Mouse (Mus musculus): Measurements from ENCODE around the gene 4931429L15Rik.
A peak's percentile ranks its signal among the peaks of the same experiment; 100 is the strongest.
"Not testable (repeated sequence)": the region's sequence is repeated elsewhere in the genome, so short reads cannot be mapped to it uniquely, and the experiment has no call there.

Gene 4931429L15Rik

GRCm38 (mm10) chr9:46319886-46320285 lies at the start of gene 4931429L15Rik:
Gene 4931429L15Rik, minus strand, starts transcription at chr9:46319986.
- DNase-seq: not testable (repeated sequence)

DNA sequence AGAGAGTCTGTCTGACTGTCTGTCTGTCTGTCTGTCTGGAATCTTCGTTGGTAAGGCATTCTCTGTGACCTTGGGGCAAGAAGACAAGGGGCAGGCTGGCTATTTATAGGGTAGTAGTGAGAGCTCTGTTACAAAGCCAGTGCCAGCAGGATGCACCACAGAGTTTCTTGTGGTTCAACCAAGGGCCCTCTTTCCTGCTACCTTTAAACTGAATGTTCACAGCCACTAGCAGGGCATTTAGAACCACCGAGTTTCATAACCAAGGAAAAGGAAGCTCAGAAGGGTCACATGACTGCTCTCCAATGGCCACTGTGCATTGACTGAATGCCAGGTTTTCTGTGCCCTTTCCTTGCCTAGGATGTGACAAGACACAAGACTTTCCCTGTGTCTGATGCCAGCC lies 42.7 kb upstream of the 4931429L15Rik start:
- no peak for DNase-seq

- DNase-seq: no peak
Measured at GRCm38 (mm10) chr9:46361461-46362111, 41.8 kb upstream of the 4931429L15Rik start.

DNA sequence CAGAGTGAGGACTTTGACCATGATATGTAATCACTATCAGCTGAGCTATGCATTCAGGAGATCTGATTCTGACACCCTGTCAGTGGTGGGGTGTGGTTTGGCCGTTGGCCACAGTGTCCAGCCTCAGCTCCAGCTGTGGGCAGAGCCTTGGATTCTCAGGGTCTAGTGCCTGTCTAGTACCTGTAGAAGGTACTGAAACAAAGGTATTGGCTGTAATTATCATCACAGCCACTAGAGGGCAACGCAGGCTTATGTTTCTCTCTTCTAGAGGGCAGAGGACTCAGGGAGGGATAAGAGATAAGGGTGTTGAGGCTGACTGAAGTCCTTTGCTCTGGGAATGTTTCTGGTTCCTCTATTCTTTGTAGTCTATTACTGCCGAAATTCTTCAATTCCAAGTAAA lies 34.2 kb upstream of the 4931429L15Rik start:
- DNase-seq: peak; percentile 37 to 46

- no peak for DNase-seq
Measured at GRCm38 (mm10) chr9:46353330-46353724, 33.5 kb upstream of the 4931429L15Rik start.

- no peak for DNase-seq
Measured at GRCm38 (mm10) chr9:46352651-46353329, 33.0 kb upstream of the 4931429L15Rik start.

GRCm38 (mm10) chr9:46350451-46350981 lies 30.7 kb upstream of the 4931429L15Rik start:
- no peak for DNase-seq

- no peak for DNase-seq
Measured at GRCm38 (mm10) chr9:46345887-46346665, 26.3 kb upstream of the 4931429L15Rik start.

GRCm38 (mm10) chr9:46339051-46339652 lies 19.4 kb upstream of the 4931429L15Rik start:
- DNase-seq: no peak

- DNase-seq: no peak
Measured at GRCm38 (mm10) chr9:46338384-46338783, 18.6 kb upstream of the 4931429L15Rik start.

- no peak for DNase-seq
Measured at GRCm38 (mm10) chr9:46337852-46338291, 18.1 kb upstream of the 4931429L15Rik start.

GRCm38 (mm10) chr9:46337331-46337730 lies 17.5 kb upstream of the 4931429L15Rik start:
- DNase-seq: no peak

GRCm38 (mm10) chr9:46336294-46336693 lies 16.5 kb upstream of the 4931429L15Rik start:
- not testable (repeated sequence) for DNase-seq

- no peak for DNase-seq
Measured at GRCm38 (mm10) chr9:46335461-46335995, 15.7 kb upstream of the 4931429L15Rik start.

GRCm38 (mm10) chr9:46334471-46335025 lies 14.8 kb upstream of the 4931429L15Rik start:
- DNase-seq: no peak

DNA sequence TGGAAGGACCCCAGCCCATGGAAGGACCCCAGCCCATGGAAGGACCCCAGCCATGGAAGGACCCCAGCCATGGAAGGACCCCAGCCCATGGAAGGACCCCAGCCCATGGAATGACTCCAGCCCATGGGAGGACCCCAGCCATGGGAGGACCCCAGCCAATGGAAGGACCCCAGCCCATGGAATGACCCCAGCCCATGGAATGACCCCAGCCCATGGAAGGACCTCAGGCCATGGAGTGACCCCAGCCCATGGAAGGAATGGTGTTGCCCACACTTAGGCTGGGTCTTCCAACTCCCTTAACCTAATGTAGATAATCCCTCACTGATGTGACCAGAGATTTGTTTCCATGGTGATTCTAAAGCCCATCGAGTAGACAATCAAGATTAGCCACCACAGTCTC lies 11.5 kb upstream of the 4931429L15Rik start:
- DNase-seq: no peak

DNA sequence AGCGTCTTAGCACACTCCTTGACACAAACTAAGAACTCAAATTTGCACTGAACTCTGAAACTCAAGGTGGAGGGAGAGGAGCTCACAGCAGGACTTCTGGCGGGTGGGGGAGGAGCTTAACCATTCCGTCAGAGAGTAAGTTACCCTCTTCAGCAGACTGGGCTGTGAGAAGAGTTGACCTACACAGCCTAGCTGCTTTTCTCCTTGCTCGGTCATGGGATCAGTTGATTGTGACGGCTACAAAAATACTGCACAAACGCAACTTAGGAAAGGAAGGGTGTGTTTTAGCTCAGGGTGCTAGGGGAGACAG lies 10.8 kb upstream of the 4931429L15Rik start:
- no peak for DNase-seq

- DNase-seq: no peak
Measured at GRCm38 (mm10) chr9:46329801-46330585, 10.2 kb upstream of the 4931429L15Rik start.

GRCm38 (mm10) chr9:46329250-46329648 lies 9.5 kb upstream of the 4931429L15Rik start:
- DNase-seq: no peak

- DNase-seq: no peak
Measured at GRCm38 (mm10) chr9:46328572-46329249, 8.9 kb upstream of the 4931429L15Rik start.
